Mouse (Mus musculus) cerebellum, adult 2 months (tissue): ENCODE results near the gene Gcnt7.

Source experiments
- CTCF ChIP-seq: fragments of 200-500 bp; IDR thresholded peaks from 2 replicates; pipeline ENCODE4 v1.5.1; 2011; ENCODE audit warnings: low read depth, mild to moderate bottlenecking, control low read depth, low read length, moderate library complexity, borderline replicate concordance; ENCODE audit not compliant: insufficient read depth
- POLR2A ChIP-seq: fragments of 200-500 bp; IDR thresholded peaks from 2 replicates; pipeline ENCODE4 v1.6.1; 2011; ENCODE audit warnings: low read length, control low read depth, borderline replicate concordance; ENCODE audit not compliant: insufficient read depth

- TF ChIP-seq POLR2A (no peak), CTCF (no peak)
Observed at GRCm38 (mm10) chr2:172441176-172441575, 17.2 kb downstream of the Gcnt7 start.
